Mouse (Mus musculus) forebrain, embryonic 11.5 days (tissue): ENCODE results near the gene Srsf10. TPM values are rescaled to one million over a fixed set of nuclear protein-coding genes. Genes with fewer than 3 reads are reported as not detected.
A peak's percentile ranks its signal among the peaks of the same experiment; 100 is the strongest.

Experiments used
- ATAC-seq: fragments of 200-750 bp; cut with Nextera tagmentation; replicated peaks from 2 replicates; pipeline ENCODE4 v1.8.0; 2017; ENCODE audit warnings: moderate TSS enrichment; ENCODE audit not compliant: low FRiP score
- DNase-seq: peaks from one replicate; pipeline ENCODE4 v3.0.0-alpha.2; 2017; ENCODE audit warnings: low spot score
- H3K27ac ChIP-seq: fragments of 300-500 bp; sonication (generic); 2 replicates; pipeline ENCODE4 v1.5.1; 2014; ENCODE audit warnings: low read depth, low read length
- H3K27me3 ChIP-seq: fragments of 300-500 bp; sonication (generic); 2 replicates; pipeline ENCODE4 v1.6.1; 2014; ENCODE audit warnings: mild to moderate bottlenecking, low read length, mixed read lengths; ENCODE audit not compliant: control insufficient read depth, insufficient read depth
- H3K36me3 ChIP-seq: fragments of 300-500 bp; sonication (generic); 2 replicates; pipeline ENCODE4 v1.6.1; 2014; ENCODE audit warnings: mild to moderate bottlenecking, low read length, moderate library complexity, mixed read lengths; ENCODE audit not compliant: control insufficient read depth, insufficient read depth
- H3K4me1 ChIP-seq: fragments of 300-500 bp; sonication (generic); replicated peaks from 2 replicates; pipeline ENCODE4 v1.6.1; 2014; ENCODE audit warnings: low read length, mixed read lengths; ENCODE audit not compliant: control insufficient read depth, insufficient read depth
- H3K4me2 ChIP-seq: fragments of 300-500 bp; sonication (generic); 2 replicates; pipeline ENCODE4 v1.6.1; 2014; ENCODE audit warnings: low read depth, mild to moderate bottlenecking, low read length, moderate library complexity, mixed read lengths; ENCODE audit not compliant: severe bottlenecking
- H3K4me3 ChIP-seq: fragments of 300-500 bp; sonication (generic); 2 replicates; pipeline ENCODE4 v1.5.1; 2014; ENCODE audit warnings: low read depth, low read length
- H3K9ac ChIP-seq: fragments of 300-500 bp; sonication (generic); 2 replicates; pipeline ENCODE4 v1.6.1; 2014; ENCODE audit warnings: low read length
- H3K9me3 ChIP-seq: fragments of 300-500 bp; sonication (generic); 2 replicates; pipeline ENCODE4 v1.6.1; 2016; ENCODE audit warnings: low read length, mixed read lengths; ENCODE audit not compliant: control insufficient read depth
- WGBS: fragments of 180-500 bp; shearing (Covaris S2); extraction: QIAGEN DNeasy Blood & Tissue Kit; methylation state at CpG from one replicate; pipeline ENCODE4 v1.1.7; 2014; 5-methylcytosine and 5-hydroxymethylcytosine counted together
- polyA plus RNA-seq: library from polyadenylated mRNA; unstranded; fragments of >200 nt; fragmentation: Nextera tagmentation; extraction: Ambion mirVana; gene quantifications from 2 replicates; pipeline ENCODE4 v1.2.1, GENCODE M21; 2014

Gene Srsf10
- polyA plus RNA-seq, 1 experiment from 2014 or later = 452 TPM

GRCm38 (mm10) chr4:135885676-135886075 lies 30.1 kb downstream of the Srsf10 start:
- Histone ChIP-seq H3K36me3 (no peaks in the 10 kb centered on the region), H3K27ac (no peak overlapping the region), H3K27me3 (no peaks in the 10 kb centered on the region), H3K4me1 (no peaks in the 10 kb centered on the region), H3K9me3 (no peaks in the 10 kb centered on the region), H3K4me2 (no peak overlapping the region), H3K9ac (no peak overlapping the region), H3K4me3 (no peak overlapping the region)
- no peak for ATAC-seq
- no peak for DNase-seq
- 91% methylated on average over 12 of the region's 12 CpGs for WGBS

DNA sequence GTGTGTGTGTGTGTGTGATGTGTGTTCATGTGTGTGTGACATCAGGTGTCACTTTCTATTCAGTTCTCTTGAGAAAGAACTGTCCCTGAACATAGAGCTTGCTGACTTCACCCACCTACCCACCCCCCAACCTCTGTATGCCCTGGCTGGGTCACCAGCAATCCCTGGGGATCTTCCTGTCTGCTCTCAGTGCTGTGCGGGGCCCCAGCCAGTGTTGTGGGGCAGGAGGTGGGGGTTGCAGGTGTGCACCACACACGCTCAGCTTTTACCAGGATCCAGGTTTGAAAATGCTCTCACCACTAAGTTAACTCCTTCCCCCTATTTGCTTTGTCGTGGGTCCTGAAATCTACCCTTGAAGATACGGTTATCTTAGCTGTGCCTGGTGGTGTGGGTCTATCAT lies 30.6 kb downstream of the Srsf10 start:
- no peaks in the 10 kb centered on the region for H3K36me3 ChIP-seq
- no peak overlapping the region for H3K27ac ChIP-seq
- DNase-seq (no peak), ATAC-seq (no peak)
- no peak overlapping the region for H3K9ac ChIP-seq
- no peaks in the 10 kb centered on the region for H3K4me1 ChIP-seq
- WGBS = 92% methylated on average over 4 of the region's 4 CpGs
- H3K27me3 ChIP-seq = no peaks in the 10 kb centered on the region
- no peak overlapping the region for H3K4me2 ChIP-seq
- H3K4me3 ChIP-seq = no peak overlapping the region
- H3K9me3 ChIP-seq = no peaks in the 10 kb centered on the region

GRCm38 (mm10) chr4:135888448-135889057 lies 33.0 kb downstream of the Srsf10 start:
- no peak overlapping the region for H3K4me2 ChIP-seq
- 93% methylated on average over 24 of the region's 24 CpGs for WGBS
- H3K9me3 ChIP-seq = no peaks in the 10 kb centered on the region
- no peak for DNase-seq
- ATAC-seq = no peak
- no peak overlapping the region for H3K4me3 ChIP-seq
- no peaks in the 10 kb centered on the region for H3K36me3 ChIP-seq
- no peak overlapping the region for H3K27ac ChIP-seq
- no peaks in the 10 kb centered on the region for H3K27me3 ChIP-seq
- no peaks in the 10 kb centered on the region for H3K4me1 ChIP-seq
- no peak overlapping the region for H3K9ac ChIP-seq

DNA sequence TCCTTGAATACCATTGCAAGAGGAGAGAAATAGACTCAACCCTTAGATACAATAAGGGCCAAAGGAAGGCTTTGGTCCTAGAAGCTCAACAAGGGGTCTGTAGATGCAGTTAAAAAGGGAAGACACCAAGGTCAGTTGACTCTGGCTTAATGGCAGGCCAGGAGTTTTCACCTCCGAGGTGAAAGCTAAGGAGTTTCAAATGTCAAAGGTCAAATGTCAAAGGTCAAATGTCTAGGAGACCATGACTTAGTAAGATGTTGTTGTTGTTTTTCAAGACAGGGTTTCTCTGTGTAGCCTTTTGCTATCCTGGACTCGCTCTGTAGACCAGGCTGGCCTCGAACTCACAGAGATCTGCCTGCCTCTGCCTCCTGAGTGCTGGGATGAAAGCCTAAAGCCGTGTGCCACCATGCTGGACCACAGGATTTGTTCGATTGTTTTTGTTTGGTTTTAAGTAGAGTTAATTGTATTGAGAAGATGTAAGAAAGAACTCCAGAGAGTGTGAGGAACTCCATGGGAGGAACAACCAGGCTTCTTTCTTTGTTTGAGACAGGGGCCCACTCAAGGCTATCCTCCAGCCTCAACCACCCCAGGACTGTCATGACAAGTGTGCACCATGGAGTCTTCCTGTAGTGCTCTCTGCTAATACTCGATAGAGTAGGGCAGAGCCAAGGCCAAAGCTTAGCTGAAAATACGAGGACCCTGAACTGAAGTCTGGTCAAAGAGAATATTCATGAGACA lies 33.8 kb downstream of the Srsf10 start:
- Histone ChIP-seq H3K4me3 (no peak overlapping the region), H3K27ac (no peak overlapping the region), H3K27me3 (no peaks in the 10 kb centered on the region), H3K9me3 (no peaks in the 10 kb centered on the region), H3K36me3 (no peaks in the 10 kb centered on the region), H3K4me2 (no peak overlapping the region), H3K4me1 (no peaks in the 10 kb centered on the region), H3K9ac (no peak overlapping the region)
- DNase-seq = no peak
- ATAC-seq = no peak
- WGBS = 86% methylated on average over 7 of the region's 7 CpGs

- peak; percentile 78; the same call in 1 of the 2 replicates for ATAC-seq
Measured at GRCm38 (mm10) chr4:135889884-135890283, 34.3 kb downstream of the Srsf10 start.

GRCm38 (mm10) chr4:135891539-135891938 lies 36.0 kb downstream of the Srsf10 start:
- Histone ChIP-seq H3K36me3 (no peaks in the 10 kb centered on the region), H3K9ac (no peak overlapping the region), H3K4me2 (no peak overlapping the region), H3K27ac (no peak overlapping the region), H3K4me1 (no peaks in the 10 kb centered on the region), H3K27me3 (no peaks in the 10 kb centered on the region), H3K4me3 (no peak overlapping the region), H3K9me3 (no peaks in the 10 kb centered on the region)
- ATAC-seq = no peak
- DNase-seq = no peak
- 83% methylated on average over 2 of the region's 2 CpGs for WGBS

More at GRCm38 (mm10) chr4:135889884-135890283, 34.3 kb downstream of the Srsf10 start:
- Histone ChIP-seq H3K9me3 (no peaks in the 10 kb centered on the region), H3K4me2 (no peak overlapping the region), H3K27me3 (no peaks in the 10 kb centered on the region), H3K4me3 (no peak overlapping the region), H3K36me3 (no peaks in the 10 kb centered on the region), H3K9ac (no peak overlapping the region), H3K4me1 (no peaks in the 10 kb centered on the region), H3K27ac (no peak overlapping the region)
- DNase-seq = peak; percentile 76
- WGBS = 5% methylated on average over 4 of the region's 4 CpGs

DNA sequence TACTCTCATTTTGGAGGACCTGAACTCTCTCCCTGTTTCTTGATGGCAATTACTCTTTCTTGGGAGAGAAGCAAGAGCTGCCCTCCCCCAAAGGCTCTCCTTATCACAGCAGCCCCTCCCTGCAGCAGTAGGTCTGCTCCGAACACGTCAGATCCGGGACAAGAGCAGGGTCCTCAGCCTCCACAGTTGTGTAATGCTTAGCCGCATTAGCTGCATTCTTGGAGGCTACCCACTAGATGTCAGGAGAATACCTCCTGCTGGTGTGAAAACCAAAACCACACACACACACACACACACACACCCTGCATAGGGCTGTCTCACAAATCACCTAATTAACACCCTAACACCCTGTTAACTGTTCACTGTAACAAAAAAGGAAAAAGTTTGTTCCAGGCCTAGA lies 37.3 kb downstream of the Srsf10 start:
- DNase-seq (no peak), ATAC-seq (no peak)
- 71% methylated on average over 4 of the region's 4 CpGs for WGBS
- H3K4me2 ChIP-seq = no peak overlapping the region
- H3K4me1 ChIP-seq = no peaks in the 10 kb centered on the region
- no peaks in the 10 kb centered on the region for H3K27me3 ChIP-seq
- no peak overlapping the region for H3K9ac ChIP-seq
- no peak overlapping the region for H3K27ac ChIP-seq
- H3K4me3 ChIP-seq = no peak overlapping the region
- H3K36me3 ChIP-seq = no peaks in the 10 kb centered on the region
- no peaks in the 10 kb centered on the region for H3K9me3 ChIP-seq

DNA sequence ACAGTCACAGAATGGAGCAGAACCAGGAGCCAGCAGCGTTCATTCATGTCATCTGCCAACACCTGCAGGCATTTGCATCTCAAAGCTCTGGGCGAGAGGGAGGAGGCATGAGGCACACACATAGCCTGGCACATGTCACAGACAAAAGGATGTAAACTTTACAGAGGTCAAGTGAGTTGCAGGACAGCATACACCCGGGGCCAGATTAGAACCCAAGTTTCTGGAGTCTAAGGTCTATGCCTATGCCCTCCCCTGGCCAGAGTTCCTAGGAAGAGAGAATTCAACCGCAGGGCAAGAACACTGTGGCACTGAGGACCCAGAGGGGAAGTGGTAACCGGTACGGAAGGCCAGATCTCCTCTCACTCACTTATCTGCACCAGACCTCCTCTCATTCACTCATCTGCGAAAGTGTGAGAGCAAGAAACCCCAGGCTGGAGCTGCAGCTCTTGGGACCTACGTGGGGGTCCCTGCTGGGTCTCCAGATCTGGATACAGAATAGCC lies 39.6 kb downstream of the Srsf10 start, which contains the start of gene Cnr2:
Cnr2 (plus strand) TSS at position 324 of the 501 bp plus-strand sequence.
- Histone ChIP-seq H3K9me3 (no peaks in the 10 kb centered on the region), H3K4me3 (no peak within 1 kb of the TSS), H3K4me1 (no peaks in the 10 kb centered on the region), H3K27me3 (no peaks in the 10 kb centered on the region), H3K9ac (no peak within 1 kb of the TSS), H3K27ac (no peak within 1 kb of the TSS), H3K36me3 (no peaks in the 10 kb centered on the region), H3K4me2 (no peak within 1 kb of the TSS)
- DNase-seq (no peak), ATAC-seq (no peak)
- 72% methylated on average over 8 of the region's 8 CpGs for WGBS
